Mouse (Mus musculus) myocyte (in vitro differentiated cells): Measurements from ENCODE around the gene Sptlc2.

Experiments
- MAX ChIP-seq: IDR thresholded peaks from one replicate; pipeline ENCODE4 v1.6.1; 2011; ENCODE audit warnings: low read depth, mild to moderate bottlenecking, control low read depth
- MYOD1 ChIP-seq, 3 experiments: IDR thresholded peaks; one replicate each; pipeline ENCODE4 v1.6.1; 2011; ENCODE audit warnings: control low read depth in 2 of 3, low read depth in 2 of 3, mild to moderate bottlenecking in 2 of 3, moderate library complexity in 1 of 3; ENCODE audit not compliant: insufficient read length in 2 of 3, control insufficient read depth in 1 of 3
- POLR2A ChIP-seq: IDR thresholded peaks from one replicate; pipeline ENCODE4 v1.6.1; 2011; ENCODE audit warnings: low read depth, mild to moderate bottlenecking, control low read depth, moderate library complexity; ENCODE audit not compliant: insufficient read length
- POLR2AphosphoS2 ChIP-seq: IDR thresholded peaks from one replicate; pipeline ENCODE4 v1.6.1; 2011; ENCODE audit warnings: low read depth, control low read depth; ENCODE audit not compliant: insufficient read length

DNA sequence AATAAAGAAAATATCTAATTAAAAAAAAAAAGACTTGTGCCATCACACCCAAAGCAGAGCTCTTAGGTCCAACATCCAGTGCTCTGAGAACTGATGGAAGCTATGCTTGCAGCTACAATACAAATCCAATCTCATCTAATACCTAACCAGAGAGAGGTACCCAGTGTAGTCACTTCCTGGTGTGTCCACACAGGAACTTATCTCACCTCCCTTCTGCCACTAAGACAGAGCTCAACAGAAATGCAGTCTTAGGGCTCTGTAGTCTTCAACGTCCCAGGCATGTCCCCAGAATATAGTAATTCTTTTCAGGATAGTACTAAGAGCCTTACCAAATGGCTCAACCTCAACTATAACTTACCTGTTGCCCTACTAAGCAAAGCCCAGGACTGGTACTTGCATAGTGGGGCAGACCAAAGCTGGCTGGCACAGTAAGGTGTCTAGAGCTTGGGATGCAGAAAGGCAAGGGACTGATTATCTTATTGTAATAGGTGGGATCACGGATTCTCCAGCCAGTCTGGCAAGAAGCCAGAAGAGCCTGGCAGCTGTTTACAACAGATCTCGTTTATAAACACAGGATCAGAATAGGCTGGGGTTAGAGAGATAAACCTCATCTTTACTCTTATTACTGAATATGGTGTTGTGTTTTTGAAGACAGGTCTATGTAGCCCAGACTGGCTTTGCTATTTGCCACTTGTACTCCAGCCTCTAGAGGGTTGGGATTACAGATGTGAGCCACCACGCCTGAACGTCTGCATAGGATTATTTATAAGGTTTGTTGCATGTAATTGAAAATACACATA is 33.8 kb upstream of the Sptlc2 start:
- TF ChIP-seq POLR2AphosphoS2 (no peak), POLR2A (no peak), MAX (no peak), MYOD1 (IDR thresholded peaks at IDR 0.05; ENCODE audit: control insufficient read depth in 1 of 3, insufficient read length in 2 of 3, low read depth in 2 of 3) (no peak)
